Mouse (Mus musculus): ENCODE measurements around the gene Hspbp1.

Gene Hspbp1

DNA sequence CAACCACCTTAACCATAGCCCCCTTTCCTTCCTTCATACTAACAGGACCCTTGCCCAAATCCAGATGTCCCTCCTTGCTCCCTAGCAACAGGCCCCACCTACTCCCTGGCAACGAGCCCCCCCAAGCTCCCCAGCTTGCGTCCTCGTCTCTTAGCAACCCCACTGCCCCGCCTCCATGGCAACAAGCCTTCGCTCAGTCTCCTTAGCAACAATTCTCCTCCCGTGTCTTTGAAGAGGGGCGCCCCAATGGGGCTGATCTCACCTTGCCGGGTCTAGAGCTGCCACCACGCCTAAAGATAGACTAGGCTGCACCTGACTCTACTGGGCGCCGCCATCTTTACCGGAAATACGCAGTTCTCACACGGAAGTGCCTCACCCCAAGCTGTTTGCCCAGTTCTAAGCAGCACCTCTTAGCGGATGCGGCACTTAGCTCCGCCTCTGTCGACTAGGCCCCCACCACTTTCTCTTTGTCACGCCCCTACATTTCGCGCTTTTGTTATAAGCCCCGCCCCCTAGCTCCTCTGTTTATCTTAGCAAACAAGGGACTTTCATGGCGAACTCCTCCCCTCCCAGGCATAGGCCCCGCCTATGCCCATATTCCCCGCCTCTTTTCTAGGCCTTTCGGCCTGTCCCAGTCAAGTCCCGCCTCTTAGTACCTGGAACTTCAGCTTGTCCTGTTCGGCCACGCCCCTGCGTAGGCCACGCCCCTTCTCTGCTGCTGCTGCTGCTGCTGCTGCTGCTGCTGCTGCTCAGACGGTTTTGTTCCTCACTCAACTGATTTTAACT is at the start of gene Hspbp1:
TSS of gene Hspbp1 (minus strand) at position 437 of the 786 bp plus-strand sequence.
- peak; percentile 100 for DNase-seq (ENCODE audit: low spot score)

- DNase-seq (ENCODE audit: low spot score), result no peak
Measured at GRCm38 (mm10) chr7:4732968-4733392, 48.1 kb upstream of the Hspbp1 start.

- no peak for DNase-seq (ENCODE audit: low spot score)
Measured at GRCm38 (mm10) chr7:4731090-4731489, 46.2 kb upstream of the Hspbp1 start.

GRCm38 (mm10) chr7:4725169-4725568 is 40.3 kb upstream of the Hspbp1 start, which contains the start of gene Tmem150b:
Tmem150b (minus strand) TSS chr7:4725249.
- no peak for DNase-seq (ENCODE audit: low spot score)

GRCm38 (mm10) chr7:4724359-4724758 is 39.5 kb upstream of the Hspbp1 start:
- DNase-seq (ENCODE audit: low spot score), result no peak

DNA sequence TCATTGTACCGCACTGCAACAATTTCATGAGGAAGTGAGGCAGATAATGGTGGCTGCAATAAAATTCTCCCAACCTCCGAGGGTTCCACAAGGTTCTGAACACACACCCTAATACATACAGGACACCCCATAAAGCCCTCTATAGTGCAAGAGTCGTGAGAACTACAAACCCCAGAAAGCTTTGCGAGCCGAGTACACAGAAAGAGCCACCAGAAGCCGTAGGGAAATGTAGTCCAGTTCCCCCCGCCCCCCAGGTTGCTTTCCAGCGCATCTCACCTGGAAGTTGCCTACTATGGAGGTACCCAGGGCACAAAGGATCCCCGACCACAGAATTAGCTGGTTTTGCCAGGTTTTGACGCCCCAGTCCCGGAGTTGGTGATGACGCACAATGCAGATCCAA is 38.6 kb upstream of the Hspbp1 start:
- DNase-seq (ENCODE audit: low spot score), result peak; percentile 56

DNA sequence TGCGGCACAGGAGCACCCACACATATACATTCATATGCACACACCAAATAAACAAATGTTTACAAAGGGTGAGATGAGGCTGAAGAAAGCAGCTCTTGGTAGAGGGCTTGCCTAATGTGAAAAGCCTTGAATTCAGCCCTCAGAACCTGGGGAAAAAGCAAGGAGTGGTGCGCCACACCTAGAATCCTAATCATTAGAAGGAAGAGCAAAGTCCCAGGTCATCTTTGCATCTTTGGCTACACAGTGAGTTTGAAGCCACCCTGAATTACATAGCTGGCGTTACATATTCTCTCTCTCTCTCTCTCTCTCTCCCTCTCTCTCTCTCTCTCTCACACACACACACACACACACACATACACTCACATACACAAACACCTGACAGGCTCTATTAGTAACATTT is 34.4 kb upstream of the Hspbp1 start:
- DNase-seq (ENCODE audit: low spot score), result no peak

DNA sequence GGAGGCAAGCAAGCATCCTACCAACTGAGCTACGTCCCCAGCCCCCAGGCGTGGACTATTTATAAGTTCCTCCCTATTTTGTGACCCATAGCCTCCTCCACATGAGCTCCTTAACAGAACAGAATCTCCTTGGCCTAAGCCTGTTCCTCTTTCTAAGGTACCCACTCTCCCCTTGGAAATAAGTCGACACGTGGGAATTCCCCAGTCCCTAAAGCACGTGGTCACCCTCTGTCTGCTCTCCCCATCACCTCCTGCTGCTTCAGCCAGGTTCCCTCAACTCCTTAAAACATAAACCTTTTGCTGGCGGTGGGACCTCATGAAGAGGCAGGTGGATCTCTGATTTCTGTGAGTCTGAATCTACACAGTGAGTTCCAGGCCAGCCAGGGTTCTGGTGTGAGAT is 32.1 kb upstream of the Hspbp1 start:
- DNase-seq (ENCODE audit: low spot score), result no peak

DNA sequence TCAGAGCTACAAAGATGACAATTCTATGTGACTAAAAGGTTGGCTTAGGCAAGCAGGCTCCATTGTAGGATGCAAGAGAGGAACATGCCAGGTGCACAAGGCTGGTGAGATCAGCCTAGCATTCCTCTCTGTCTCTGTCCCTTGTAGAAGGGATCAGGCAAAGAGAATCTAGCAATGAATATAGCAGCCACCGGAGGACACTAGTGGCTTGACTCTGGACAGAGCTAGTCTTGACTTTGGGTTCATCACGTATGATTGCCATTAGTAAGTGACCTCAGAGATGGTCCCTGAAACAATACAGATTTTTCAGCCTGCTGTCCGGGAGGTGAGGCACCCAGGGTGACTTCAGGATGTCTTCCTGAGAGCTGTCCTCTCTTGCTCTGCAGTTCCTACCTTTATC is 27.7 kb upstream of the Hspbp1 start:
- DNase-seq (ENCODE audit: low spot score), result no peak

GRCm38 (mm10) chr7:4705098-4705497 is 20.2 kb upstream of the Hspbp1 start:
- DNase-seq (ENCODE audit: low spot score), result peak; percentile 69

DNA sequence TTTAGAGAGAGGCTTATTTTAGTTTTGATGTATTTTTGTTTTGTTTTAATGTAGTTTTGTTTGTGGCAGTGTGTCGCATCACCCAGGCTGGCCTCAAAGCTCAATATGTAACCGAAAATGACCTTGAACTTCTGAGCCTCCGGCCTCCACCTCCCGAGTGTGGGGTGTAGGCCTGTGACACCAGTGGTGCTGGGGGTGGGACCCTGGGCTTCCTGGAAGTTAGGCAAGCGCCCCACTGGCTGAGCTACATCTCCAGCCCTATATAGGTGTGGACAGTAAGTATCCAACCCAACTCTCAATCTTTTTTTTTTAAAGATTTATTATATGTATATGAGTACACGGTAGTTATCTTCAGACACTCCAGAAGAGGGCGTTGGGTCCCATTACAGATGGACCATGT is 18.3 kb upstream of the Hspbp1 start:
- no peak for DNase-seq (ENCODE audit: low spot score)

DNA sequence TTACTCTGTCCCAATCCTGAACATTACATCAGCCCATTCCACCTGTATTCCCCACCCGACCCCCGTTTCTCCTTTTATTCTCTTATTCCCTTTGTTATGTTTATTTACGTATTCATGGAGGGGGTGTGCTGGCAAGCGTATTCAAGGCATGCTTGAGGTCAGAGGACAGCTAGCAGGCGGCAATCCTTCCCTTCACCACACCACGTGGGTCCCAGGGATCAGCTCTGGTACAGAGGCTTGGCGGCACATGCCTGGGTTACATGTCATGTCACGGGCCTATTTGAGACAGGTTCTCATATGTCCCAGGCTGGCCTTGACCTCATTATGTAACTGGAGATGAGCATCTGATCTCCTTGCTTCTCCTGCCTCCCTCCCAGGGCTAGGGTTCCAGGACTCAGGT is 17.5 kb upstream of the Hspbp1 start:
- no peak for DNase-seq (ENCODE audit: low spot score)

GRCm38 (mm10) chr7:4693004-4693403 is 8.1 kb upstream of the Hspbp1 start:
- DNase-seq (ENCODE audit: low spot score), result no peak

DNA sequence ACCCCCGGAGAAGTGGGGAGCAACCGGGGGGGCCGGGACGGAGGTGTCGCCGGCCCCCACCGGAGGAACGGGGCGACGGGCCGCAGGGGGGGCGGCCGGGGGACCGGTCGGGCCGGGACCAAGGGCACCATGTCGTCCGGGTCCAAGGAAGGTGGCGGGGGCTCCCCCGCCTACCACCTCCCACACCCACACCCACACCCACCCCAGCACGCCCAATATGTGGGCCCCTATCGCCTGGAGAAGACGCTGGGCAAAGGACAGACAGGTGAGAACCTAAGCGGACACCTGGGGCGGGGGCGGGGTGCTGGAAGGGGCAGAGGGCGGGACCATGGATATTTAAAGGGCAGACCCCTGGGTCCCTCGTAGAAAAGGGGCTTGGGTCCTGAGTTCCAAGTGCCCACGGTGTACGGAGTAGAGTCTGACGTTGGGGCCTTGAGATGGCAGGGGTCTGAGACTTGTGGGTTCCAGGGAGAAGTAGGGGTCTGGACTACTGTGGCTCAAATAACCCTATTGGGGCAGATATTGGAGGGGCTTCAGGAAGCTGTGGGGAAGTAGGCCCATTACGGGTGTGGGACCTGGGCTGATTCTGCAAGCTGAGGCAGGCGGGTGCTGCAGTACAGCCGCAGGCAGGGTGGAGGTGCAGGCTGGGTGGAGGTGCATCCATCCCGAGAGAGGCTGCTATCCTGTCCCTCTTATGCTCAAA is 6.2 kb upstream of the Hspbp1 start:
- DNase-seq (ENCODE audit: low spot score), result peak; percentile 39

DNA sequence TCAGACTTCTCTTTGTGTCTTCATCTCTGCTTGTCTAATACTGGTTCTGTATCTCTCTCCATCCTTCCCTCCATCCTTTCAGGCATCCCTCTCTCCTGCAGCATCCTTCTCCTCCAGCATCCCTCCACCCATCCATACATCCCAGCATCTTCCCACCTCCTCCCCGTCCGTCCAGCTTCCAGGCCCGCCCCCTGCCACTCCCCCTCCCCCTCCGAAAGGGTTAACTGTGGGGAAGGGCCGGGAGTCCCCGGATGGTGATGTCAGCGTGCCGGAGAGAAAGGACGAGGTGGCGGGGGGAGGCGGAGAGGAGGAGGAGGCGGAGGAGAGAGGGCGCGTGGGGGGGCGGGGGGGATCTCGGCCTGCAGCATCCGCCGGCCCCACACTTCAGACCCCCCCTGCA is 5.5 kb upstream of the Hspbp1 start, which contains the start of gene Brsk1:
TSS of gene Brsk1 (plus strand) at position 218 of the 400 bp plus-strand sequence.
- peak; percentile 92 for DNase-seq (ENCODE audit: low spot score)

DNA sequence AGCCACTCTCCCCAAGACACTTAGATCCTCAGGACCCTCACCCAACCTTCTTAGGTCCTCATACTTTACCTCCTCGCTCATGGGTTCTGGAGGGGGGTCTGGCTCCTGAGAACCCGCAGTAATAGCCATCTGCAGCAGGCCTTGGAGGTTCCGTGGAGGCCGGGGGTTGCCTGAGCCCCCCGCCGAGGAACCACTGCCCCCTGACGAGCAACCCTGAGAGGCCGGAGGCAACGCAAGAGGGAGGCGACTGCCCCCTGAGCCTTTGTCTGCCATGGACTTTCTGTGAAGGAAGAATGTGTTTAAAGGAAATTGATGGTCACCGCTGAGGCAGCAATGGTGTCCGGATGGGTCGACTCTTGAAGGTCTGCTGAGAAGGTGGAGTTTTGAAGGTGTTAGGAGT is 665 bp downstream of the Hspbp1 start:
- DNase-seq (ENCODE audit: low spot score), result no peak

- no peak for DNase-seq (ENCODE audit: low spot score)
Measured at GRCm38 (mm10) chr7:4683307-4683706, 1.6 kb downstream of the Hspbp1 start.

DNA sequence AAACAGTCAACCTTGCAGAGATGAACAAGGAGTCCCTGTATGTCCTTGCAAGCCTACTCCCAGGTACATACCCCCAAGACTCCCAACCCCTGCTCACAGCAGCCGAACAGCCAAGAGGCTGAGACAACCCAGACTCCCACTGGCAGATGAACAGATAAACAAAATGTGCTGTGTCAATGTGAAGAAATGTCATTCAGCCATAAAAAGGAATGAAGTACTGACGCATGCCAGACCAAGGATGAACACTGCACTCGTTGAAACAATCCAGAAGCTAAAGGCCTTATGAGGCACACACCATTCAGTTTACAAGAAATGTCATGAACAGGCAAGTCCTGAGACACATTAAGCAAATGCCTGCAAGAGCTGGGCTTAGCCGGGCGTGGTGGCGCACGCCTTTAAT is 9.7 kb downstream of the Hspbp1 start:
- DNase-seq (ENCODE audit: low spot score), result no peak

- DNase-seq (ENCODE audit: low spot score), result no peak
Measured at GRCm38 (mm10) chr7:4674114-4674731, 10.6 kb downstream of the Hspbp1 start.

- peak; percentile 27 for DNase-seq (ENCODE audit: low spot score)
Measured at GRCm38 (mm10) chr7:4671956-4672355, 12.9 kb downstream of the Hspbp1 start.

GRCm38 (mm10) chr7:4670655-4671255 is 14.1 kb downstream of the Hspbp1 start:
- DNase-seq (ENCODE audit: low spot score), result no peak

GRCm38 (mm10) chr7:4669156-4669555 is 15.7 kb downstream of the Hspbp1 start:
- no peak for DNase-seq (ENCODE audit: low spot score)

Data from embryo, embryonic 10.5 days (tissue).